Mouse (Mus musculus) midbrain, embryonic 11.5 days (tissue): Measurements from ENCODE around the gene Myo5a. TPM values are rescaled to one million over a fixed set of nuclear protein-coding genes. Genes with fewer than 3 reads are reported as not detected.

Experiments used
- ATAC-seq: fragments of 200-750 bp; cut with Nextera tagmentation; 2 replicates; pipeline ENCODE4 v1.8.0; 2017; ENCODE audit warnings: moderate TSS enrichment, moderate library complexity; ENCODE audit not compliant: low FRiP score
- DNase-seq: peaks from one replicate; pipeline ENCODE4 v3.0.0; 2015; ENCODE audit warnings: low spot score; ENCODE audit errors: missing footprints
- H3K27ac ChIP-seq: fragments of 300-500 bp; sonication (generic); 2 replicates; pipeline ENCODE4 v1.5.1; 2014; ENCODE audit warnings: low read depth, low read length
- H3K27me3 ChIP-seq: fragments of 300-500 bp; sonication (generic); 2 replicates; pipeline ENCODE4 v1.6.1; 2014; ENCODE audit warnings: mild to moderate bottlenecking, low read length, moderate library complexity, mixed read lengths; ENCODE audit not compliant: control insufficient read depth, insufficient read depth
- H3K36me3 ChIP-seq: fragments of 300-500 bp; sonication (generic); 2 replicates; pipeline ENCODE4 v1.6.1; 2014; ENCODE audit warnings: mild to moderate bottlenecking, low read length, moderate library complexity, mixed read lengths; ENCODE audit not compliant: control insufficient read depth, insufficient read depth
- H3K4me1 ChIP-seq: fragments of 300-500 bp; sonication (generic); 2 replicates; pipeline ENCODE4 v1.6.1; 2014; ENCODE audit warnings: low read length; ENCODE audit not compliant: control insufficient read depth, insufficient read depth
- H3K4me2 ChIP-seq: fragments of 300-500 bp; sonication (generic); 2 replicates; pipeline ENCODE4 v1.6.1; 2014; ENCODE audit warnings: mild to moderate bottlenecking, moderate library complexity
- H3K4me3 ChIP-seq: fragments of 300-500 bp; sonication (generic); 2 replicates; pipeline ENCODE4 v1.5.1; 2014; ENCODE audit warnings: low read depth, low read length
- H3K9ac ChIP-seq: fragments of 300-500 bp; sonication (generic); 2 replicates; pipeline ENCODE4 v1.6.1; 2014; ENCODE audit warnings: low read length
- H3K9me3 ChIP-seq: fragments of 300-500 bp; sonication (generic); 2 replicates; pipeline ENCODE4 v1.6.1; 2016; ENCODE audit warnings: low read length; ENCODE audit not compliant: control insufficient read depth
- WGBS: fragments of 180-500 bp; shearing (Covaris S2); extraction: QIAGEN DNeasy Blood & Tissue Kit; methylation state at CpG from one replicate; pipeline ENCODE4 v1.1.7; 2014; 5-methylcytosine and 5-hydroxymethylcytosine counted together
- polyA plus RNA-seq: library from polyadenylated mRNA; unstranded; fragments of >200 nt; fragmentation: Nextera tagmentation; extraction: Ambion mirVana; gene quantifications from 2 replicates; pipeline ENCODE4 v1.2.1, GENCODE M21; 2014

Myo5a gene
- polyA plus RNA-seq, 1 experiment from 2014 or later = 29.2 TPM

GRCm38 (mm10) chr9:75037451-75038356, 33.1 kb upstream of the Myo5a start, which contains the start of gene Arpp19:
Arpp19 (plus strand) TSS chr9:75037614.
- Histone ChIP-seq H3K27ac (peak within 1 kb of the TSS; percentile 35; the same call in 1 of the 2 replicates), H3K4me3 (peak within 1 kb of the TSS; percentile 96), H3K9ac (peak within 1 kb of the TSS; percentile 92), H3K27me3 (no peaks in the 10 kb centered on the region), H3K36me3 (no peaks in the 10 kb centered on the region), H3K4me1 (peaks cover 4% of the 10 kb centered on the region; the same call in 1 of the 2 replicates), H3K9me3 (no peaks in the 10 kb centered on the region), H3K4me2 (peak within 1 kb of the TSS; percentile 52)
- ATAC-seq = peak; percentile 96
- under 1% methylated on average over 61 of the region's 73 CpGs for whole genome bisulfite sequencing
- peak; percentile 96 for DNase-seq

- Histone ChIP-seq H3K27me3 (no peaks in the 10 kb centered on the region), H3K9me3 (no peaks in the 10 kb centered on the region), H3K36me3 (no peaks in the 10 kb centered on the region), H3K9ac (peak overlapping the region; percentile 92), H3K4me2 (peak overlapping the region; percentile 52), H3K4me3 (peak overlapping the region; percentile 96), H3K27ac (no peak overlapping the region; the same call in 1 of the 2 replicates), H3K4me1 (peaks cover 4% of the 10 kb centered on the region; the same call in 1 of the 2 replicates)
- ATAC-seq (no peak), DNase-seq (no peak)
- 2% methylated on average over 10 of the region's 10 CpGs for WGBS
These were observed 32.5 kb upstream of the Myo5a start for GRCm38 (mm10) chr9:75038357-75038688.

DNA sequence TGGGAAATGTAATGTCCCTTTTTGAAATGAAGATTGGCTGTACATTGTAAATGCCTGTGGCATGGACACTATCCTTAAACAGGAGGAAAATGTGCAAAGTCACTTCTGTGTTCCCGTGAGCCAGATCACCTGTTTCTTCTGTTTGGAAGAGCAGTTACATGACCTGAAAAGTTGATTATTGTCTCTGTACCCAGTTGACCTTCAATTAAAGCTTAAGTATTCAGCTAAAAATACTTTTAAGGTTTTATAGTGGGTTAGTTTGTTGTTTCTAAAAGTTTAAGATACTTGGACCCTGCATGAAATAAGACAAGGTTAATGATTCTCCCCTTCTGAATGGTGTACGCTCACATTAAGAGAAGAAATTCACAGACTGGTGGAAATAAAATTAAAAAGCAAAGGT, 30.2 kb upstream of the Myo5a start:
- ATAC-seq (no peak), DNase-seq (peak; percentile 72)
- H3K4me1 ChIP-seq = peaks cover 4% of the 10 kb centered on the region; the same call in 1 of the 2 replicates
- H3K9me3 ChIP-seq = no peaks in the 10 kb centered on the region
- H3K4me2 ChIP-seq = no peak overlapping the region
- no peak overlapping the region for H3K27ac ChIP-seq
- no peaks in the 10 kb centered on the region for H3K27me3 ChIP-seq
- H3K9ac ChIP-seq = no peak overlapping the region
- H3K4me3 ChIP-seq = no peak overlapping the region
- WGBS = 91% methylated on average over 2 of the region's 2 CpGs
- no peaks in the 10 kb centered on the region for H3K36me3 ChIP-seq

GRCm38 (mm10) chr9:75041840-75042525, 28.8 kb upstream of the Myo5a start:
- Histone ChIP-seq H3K27me3 (no peaks in the 10 kb centered on the region), H3K9me3 (no peaks in the 10 kb centered on the region), H3K4me2 (no peak overlapping the region), H3K36me3 (no peaks in the 10 kb centered on the region), H3K4me3 (no peak overlapping the region), H3K4me1 (peaks cover 4% of the 10 kb centered on the region; the same call in 1 of the 2 replicates), H3K27ac (no peak overlapping the region), H3K9ac (no peak overlapping the region)
- 86% methylated on average over 2 of the region's 2 CpGs for WGBS
- peak; percentile 49 for DNase-seq
- no peak for ATAC-seq

DNA sequence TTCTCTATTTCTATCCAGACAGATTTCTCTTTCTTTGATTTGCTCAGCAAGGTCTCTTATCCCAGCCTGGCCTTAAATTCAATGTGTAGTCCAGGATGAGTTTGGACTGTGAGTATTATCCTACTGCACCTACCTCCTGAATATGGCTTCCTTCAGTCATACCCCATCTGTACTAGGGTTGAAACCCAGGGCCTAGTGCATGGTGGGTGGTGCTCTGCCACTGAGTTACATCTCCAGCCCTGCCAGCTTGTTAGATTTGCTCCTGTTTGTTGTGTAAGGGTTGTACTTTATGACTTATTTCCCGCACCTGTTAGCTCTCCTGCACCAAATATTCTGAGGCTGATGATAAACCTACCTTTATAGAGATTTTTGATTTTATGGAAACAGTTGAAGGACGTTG, 27.6 kb upstream of the Myo5a start:
- H3K4me1 ChIP-seq = peaks cover 4% of the 10 kb centered on the region; the same call in 1 of the 2 replicates
- no peak overlapping the region for H3K4me2 ChIP-seq
- H3K9ac ChIP-seq = no peak overlapping the region
- H3K9me3 ChIP-seq = no peaks in the 10 kb centered on the region
- H3K27me3 ChIP-seq = no peaks in the 10 kb centered on the region
- no peak overlapping the region for H3K4me3 ChIP-seq
- ATAC-seq (no peak), DNase-seq (peak; percentile 71)
- 92% methylated on average over 2 of the region's 2 CpGs for WGBS
- no peaks in the 10 kb centered on the region for H3K36me3 ChIP-seq
- H3K27ac ChIP-seq = no peak overlapping the region

- no peak overlapping the region for H3K4me2 ChIP-seq
- no peak for DNase-seq
- no peaks in the 10 kb centered on the region for H3K9me3 ChIP-seq
- ATAC-seq = no peak
- H3K27me3 ChIP-seq = no peaks in the 10 kb centered on the region
- no peaks in the 10 kb centered on the region for H3K4me1 ChIP-seq
- H3K36me3 ChIP-seq = no peaks in the 10 kb centered on the region
- H3K4me3 ChIP-seq = no peak overlapping the region
- no peak overlapping the region for H3K9ac ChIP-seq
- H3K27ac ChIP-seq = no peak overlapping the region
These were observed 23.7 kb upstream of the Myo5a start for GRCm38 (mm10) chr9:75047079-75047478.

- Histone ChIP-seq H3K27ac (no peak overlapping the region), H3K27me3 (no peaks in the 10 kb centered on the region), H3K9me3 (no peaks in the 10 kb centered on the region), H3K36me3 (no peaks in the 10 kb centered on the region), H3K4me1 (no peaks in the 10 kb centered on the region), H3K4me3 (no peak overlapping the region), H3K9ac (no peak overlapping the region), H3K4me2 (no peak overlapping the region)
- WGBS = 87% methylated on average over 3 of the region's 3 CpGs
- DNase-seq (peak; percentile 47), ATAC-seq (no peak)
These were observed 21.7 kb upstream of the Myo5a start for GRCm38 (mm10) chr9:75049100-75049499.

- no peaks in the 10 kb centered on the region for H3K9me3 ChIP-seq
- no peaks in the 10 kb centered on the region for H3K27me3 ChIP-seq
- no peak overlapping the region for H3K9ac ChIP-seq
- H3K4me2 ChIP-seq = no peak overlapping the region
- no peaks in the 10 kb centered on the region for H3K36me3 ChIP-seq
- H3K4me1 ChIP-seq = no peaks in the 10 kb centered on the region
- H3K4me3 ChIP-seq = no peak overlapping the region
- no peak overlapping the region for H3K27ac ChIP-seq
- DNase-seq (peak; percentile 87), ATAC-seq (no peak)
- 39% methylated on average over 3 of the region's 3 CpGs for WGBS
These were observed 20.8 kb upstream of the Myo5a start for GRCm38 (mm10) chr9:75050003-75050402.

GRCm38 (mm10) chr9:75051841-75052240, 19.0 kb upstream of the Myo5a start:
- no peaks in the 10 kb centered on the region for H3K9me3 ChIP-seq
- DNase-seq (no peak), ATAC-seq (no peak)
- 86% methylated on average over 4 of the region's 4 CpGs for WGBS
- peaks cover 4% of the 10 kb centered on the region; the same call in 1 of the 2 replicates for H3K36me3 ChIP-seq
- H3K27ac ChIP-seq = no peak overlapping the region
- H3K4me2 ChIP-seq = no peak overlapping the region
- H3K4me3 ChIP-seq = no peak overlapping the region
- no peaks in the 10 kb centered on the region for H3K27me3 ChIP-seq
- H3K4me1 ChIP-seq = no peaks in the 10 kb centered on the region
- H3K9ac ChIP-seq = no peak overlapping the region
